Mouse (Mus musculus): Measurements from ENCODE around the gene Elp4. TPM values are rescaled to one million over a fixed set of nuclear protein-coding genes. Genes with fewer than 3 reads are reported as not detected.

Gene Elp4
- polyA plus RNA-seq (2014; fragmentation: Illumina TruSeq; extraction: RNeasy Lipid Tissue Mini Kit (QIAGEN cat#74804); ENCODE audit: low read depth, low replicate concordance) = 10.8 TPM

GRCm38 (mm10) chr2:105903896-105904756 is at the start of gene Elp4, which contains the start of gene Immp1l:
Elp4 (minus strand) TSS chr2:105904564.
Immp1l (plus strand) TSS chr2:105904638.

DNA sequence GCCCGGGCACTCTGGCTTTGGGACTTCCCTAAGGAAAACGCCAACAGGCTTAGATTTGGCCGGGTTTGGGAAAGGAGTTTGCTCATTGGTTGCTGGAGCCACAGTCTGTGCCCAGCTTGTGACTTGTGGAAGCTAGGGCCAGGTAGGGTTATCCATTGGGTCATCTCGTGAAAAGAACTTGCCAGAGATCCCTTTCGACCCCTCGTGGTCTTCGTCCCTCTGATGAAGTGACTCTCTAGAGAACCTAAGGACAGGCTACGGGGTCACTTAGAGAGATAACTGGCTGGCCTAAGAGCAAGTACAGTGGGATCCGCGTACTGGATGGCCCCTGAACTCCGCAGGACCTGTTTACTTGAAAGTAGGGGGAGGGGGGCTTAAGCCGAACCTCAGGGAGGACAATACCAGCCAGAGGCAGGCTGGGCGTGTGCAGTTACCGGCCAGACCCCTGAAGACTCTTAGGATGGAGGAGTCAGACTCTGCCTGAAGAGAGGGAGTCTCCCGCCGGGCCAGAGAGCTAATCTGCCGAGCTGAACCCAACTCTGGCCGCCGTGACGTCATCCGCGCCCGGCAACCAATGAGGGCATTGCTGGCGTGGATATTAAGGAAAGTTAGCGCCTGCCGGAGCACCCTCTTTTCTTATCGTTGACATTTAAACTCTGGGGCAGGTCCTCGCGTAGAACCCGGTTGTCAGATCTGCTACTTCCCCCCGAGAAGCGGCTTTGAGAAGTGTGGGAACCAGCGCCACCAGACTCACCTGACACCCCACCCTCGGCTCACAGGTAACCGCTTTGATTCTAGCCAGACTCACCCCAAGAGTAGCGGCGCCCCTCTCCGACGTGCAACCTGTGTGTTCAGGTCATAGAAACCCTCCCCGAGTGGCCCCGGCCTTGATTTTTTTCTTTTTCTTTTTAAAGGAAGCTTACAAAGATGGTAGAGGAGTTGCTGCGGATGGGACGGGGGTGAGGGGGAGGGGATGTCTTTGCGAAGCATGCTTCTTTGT is 235.8 kb downstream of the Elp4 start, which contains the start of gene Pax6:
Gene Pax6, plus strand, starts transcription at position 630 of the 1,000 bp plus-strand sequence.

Other genes with a start within 250 kb of the Elp4 start
- gene Pax6, start 235.7 kb downstream of the Elp4 start, polyA plus RNA-seq (2014; fragmentation: Illumina TruSeq; extraction: RNeasy Lipid Tissue Mini Kit (QIAGEN cat#74804); ENCODE audit: low read depth, low replicate concordance) = not detected
- 124 TPM for gene Immp1l, start 74 bp upstream of the Elp4 start, polyA plus RNA-seq (2014; fragmentation: Illumina TruSeq; extraction: RNeasy Lipid Tissue Mini Kit (QIAGEN cat#74804); ENCODE audit: low read depth, low replicate concordance)
- gene Dnajc24, start 99.0 kb upstream of the Elp4 start, polyA plus RNA-seq (2014; fragmentation: Illumina TruSeq; extraction: RNeasy Lipid Tissue Mini Kit (QIAGEN cat#74804); ENCODE audit: low read depth, low replicate concordance) = 14.3 TPM